Mouse (Mus musculus): ENCODE results near the gene Gtpbp1.

The Gtpbp1 gene

GRCm38 (mm10) chr15:79753420-79753752, 62.7 kb downstream of the Gtpbp1 start:
- no peak for DNase-seq (ENCODE audit: low read depth, low spot score)

- no peak for DNase-seq (ENCODE audit: low read depth, low spot score)
Measured at GRCm38 (mm10) chr15:79753873-79754272, 63.2 kb downstream of the Gtpbp1 start.

GRCm38 (mm10) chr15:79755176-79755575, 64.5 kb downstream of the Gtpbp1 start:
- no peak for DNase-seq (ENCODE audit: low read depth, low spot score)

GRCm38 (mm10) chr15:79755977-79756625, 65.5 kb downstream of the Gtpbp1 start:
- DNase-seq (ENCODE audit: low read depth, low spot score), result no peak

- DNase-seq (ENCODE audit: low read depth, low spot score), result no peak
Measured at GRCm38 (mm10) chr15:79757118-79757517, 66.5 kb downstream of the Gtpbp1 start.

- DNase-seq (ENCODE audit: low read depth, low spot score), result no peak
Measured at GRCm38 (mm10) chr15:79760956-79761355, 70.3 kb downstream of the Gtpbp1 start.

GRCm38 (mm10) chr15:79763001-79763400, 72.4 kb downstream of the Gtpbp1 start:
- DNase-seq (ENCODE audit: low read depth, low spot score), result no peak

- no peak for DNase-seq (ENCODE audit: low read depth, low spot score)
Measured at GRCm38 (mm10) chr15:79763601-79764246, 73.1 kb downstream of the Gtpbp1 start.

GRCm38 (mm10) chr15:79764539-79765267, 74.1 kb downstream of the Gtpbp1 start:
- DNase-seq (ENCODE audit: low read depth, low spot score), result no peak

GRCm38 (mm10) chr15:79765361-79765760, 74.7 kb downstream of the Gtpbp1 start:
- DNase-seq (ENCODE audit: low read depth, low spot score), result no peak

- DNase-seq (ENCODE audit: low read depth, low spot score), result no peak
Measured at GRCm38 (mm10) chr15:79766168-79766567, 75.5 kb downstream of the Gtpbp1 start.

- no peak for DNase-seq (ENCODE audit: low read depth, low spot score)
Measured at GRCm38 (mm10) chr15:79766586-79767071, 76.0 kb downstream of the Gtpbp1 start.

- no peak for DNase-seq (ENCODE audit: low read depth, low spot score)
Measured at GRCm38 (mm10) chr15:79767327-79767961, 76.8 kb downstream of the Gtpbp1 start.

GRCm38 (mm10) chr15:79768302-79768701, 77.7 kb downstream of the Gtpbp1 start:
- no peak for DNase-seq (ENCODE audit: low read depth, low spot score)

- no peak for DNase-seq (ENCODE audit: low read depth, low spot score)
Measured at GRCm38 (mm10) chr15:79770629-79771240, 80.1 kb downstream of the Gtpbp1 start.

All from ES-CJ7 (cell line).